Comparison of ENCODE assay signal across 9 mouse cellular contexts in the genomic region with DNA sequence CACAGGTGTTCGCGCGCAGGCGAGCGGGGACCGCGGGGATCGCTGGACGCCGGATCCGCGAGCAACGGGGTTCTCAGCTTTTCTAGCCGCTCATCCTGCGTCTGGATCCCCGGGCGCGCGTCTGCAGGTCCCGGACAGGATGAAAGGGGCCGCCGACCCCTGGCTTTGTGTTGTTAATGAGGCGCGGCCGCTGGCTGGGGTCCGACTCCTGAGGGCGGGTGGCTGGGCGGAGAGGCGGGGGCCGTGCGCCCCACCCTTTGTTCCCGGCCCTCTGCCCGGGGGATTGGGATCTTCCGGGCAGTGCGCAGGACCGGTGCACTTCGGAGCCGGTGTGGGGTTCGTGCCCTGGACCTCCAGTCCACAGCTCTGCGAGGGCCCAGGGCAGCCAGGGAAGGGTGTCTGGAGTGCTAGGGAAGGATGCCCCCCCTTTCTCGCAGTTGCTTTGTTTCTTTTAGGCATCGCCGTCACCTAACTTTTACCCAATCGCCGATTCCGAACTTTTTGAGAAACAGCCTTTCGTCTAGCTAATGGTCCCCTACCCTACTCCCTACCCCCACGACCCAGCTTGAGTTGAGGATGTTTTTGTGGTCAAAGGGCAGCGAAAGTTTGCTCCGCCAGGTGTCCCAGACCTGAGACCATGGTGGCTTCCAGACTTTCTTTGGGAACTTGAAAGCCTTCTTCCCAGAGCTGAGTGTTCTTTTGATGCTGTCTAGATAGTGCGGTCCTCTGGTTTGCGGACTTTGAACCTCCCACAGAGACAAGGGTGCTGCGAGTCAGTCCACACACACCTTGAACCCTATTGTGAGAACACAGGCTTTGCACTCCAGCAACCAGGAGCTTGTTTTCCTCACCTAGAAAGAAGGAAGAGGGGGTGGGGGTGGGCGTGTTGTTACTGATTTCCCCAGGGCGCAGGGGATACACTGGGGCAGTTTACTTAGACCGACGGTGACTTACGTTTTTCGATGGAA. TPM values are rescaled to one million over a fixed set of nuclear protein-coding genes. Genes with fewer than 3 reads are reported as not detected.
DNase-seq lines count a peak whose midpoint lies in the region; ATAC-seq and TF ChIP-seq lines count a peak whose summit lies in the region.
"Had no signal": no experiment of that assay in that cellular context is flagged by ENCODE, and none has a peak within 500 bp of the region (broad histone marks: within the 10 kb centered on the region; RNA-seq: fewer than 3 reads in every experiment).

No protein-coding gene starts in this region.

- in situ Hi-C loops in ES-E14 (cut with MboI; ENCODE audit: low sequenced_read_pairs in 2 of 2, unreplicated experiment in 2 of 2) = loop anchor here in 1 of 2 experiments (10.0 kb wide), 1 partner anchor 45 kb away; no protein-coding TSS in a partner anchor

- peaks cover 0 to 26% of the 10 kb centered on the region in 2 experiments; a peak in 3 of 4 replicates for H3K4me1 ChIP-seq in ES-E14 (ENCODE audit: control insufficient read depth in 2 of 2, insufficient read depth in 2 of 2, low read length in 2 of 2, poor library complexity in 1 of 2)
- peaks cover 23% of the 10 kb centered on the region for H3K4me1 ChIP-seq in forebrain, embryonic 13.5 days
- H3K4me1 ChIP-seq in hindbrain, embryonic 10.5 days (replicated peaks) = peaks cover 59% of the 10 kb centered on the region
- H3K4me1 ChIP-seq in liver, embryonic 11.5 days (replicated peaks; ENCODE audit: control insufficient read depth, insufficient read depth, low read length) = peaks cover 8% of the 10 kb centered on the region

- H3K4me2 ChIP-seq in forebrain, embryonic 13.5 days = peak overlapping the region; percentile 97
- peak overlapping the region; percentile 98 for H3K4me2 ChIP-seq in liver, embryonic 11.5 days

- 1% methylated on average over 59 of the region's 59 CpGs for WGBS in forebrain, embryonic 13.5 days
- WGBS in hindbrain, embryonic 10.5 days = under 1% methylated on average over 59 of the region's 59 CpGs
- under 1% methylated on average over 56 of the region's 59 CpGs for WGBS in liver, embryonic 11.5 days

- H3K9ac ChIP-seq in ES-E14 (ENCODE audit: insufficient read depth, low read depth, low read length, poor library complexity, severe bottlenecking) = peak overlapping the region; percentile 76
- peak overlapping the region; percentile 80 for H3K9ac ChIP-seq in forebrain, embryonic 13.5 days
- peak overlapping the region; percentile 66 for H3K9ac ChIP-seq in liver, embryonic 11.5 days (ENCODE audit: low read depth, low read length)

- 0 out of 2 replicates have a peak, but pooled peaks have one; percentile 18 for ATAC-seq in frontal cortex, adult (ENCODE audit: low TSS enrichment)
- peak; percentile 75 for ATAC-seq in forebrain, embryonic 13.5 days
- ATAC-seq in liver, embryonic 11.5 days (replicated peaks; ENCODE audit: low FRiP score) = peak; percentile 45; the same call in 1 of the 2 replicates

- H3K9me3 ChIP-seq in ES-E14 (ENCODE audit: control insufficient read depth, insufficient read depth, low read depth, low read length) = no peaks in the 10 kb centered on the region
- H3K9me3 ChIP-seq in forebrain, embryonic 13.5 days (replicated peaks) = no peaks in the 10 kb centered on the region
- no peaks in the 10 kb centered on the region for H3K9me3 ChIP-seq in hindbrain, embryonic 10.5 days
- H3K9me3 ChIP-seq in liver, embryonic 11.5 days (ENCODE audit: control insufficient read depth, low read length) = no peaks in the 10 kb centered on the region

- peak overlapping the region; percentile 79 to 89 for H3K4me3 ChIP-seq in ES-E14 (ENCODE audit: insufficient read depth in 1 of 2, low read depth in 1 of 2, low read length in 2 of 2, poor library complexity in 1 of 2, severe bottlenecking in 1 of 2)
- peak overlapping the region; percentile 90 for H3K4me3 ChIP-seq in forebrain, embryonic 13.5 days
- H3K4me3 ChIP-seq in hindbrain, embryonic 10.5 days = peak overlapping the region; percentile 97
- peak overlapping the region; percentile 76 for H3K4me3 ChIP-seq in liver, embryonic 11.5 days (ENCODE audit: low read depth, low read length)

- no peaks in the 10 kb centered on the region for H3K36me3 ChIP-seq in ES-E14 (ENCODE audit: control insufficient read depth, insufficient read depth, low read length, poor library complexity, severe bottlenecking)
- no peaks in the 10 kb centered on the region for H3K36me3 ChIP-seq in forebrain, embryonic 13.5 days (ENCODE audit: poor library complexity, severe bottlenecking)
- no peaks in the 10 kb centered on the region for H3K36me3 ChIP-seq in hindbrain, embryonic 10.5 days
- no peaks in the 10 kb centered on the region for H3K36me3 ChIP-seq in liver, embryonic 11.5 days (ENCODE audit: control insufficient read depth, insufficient read depth, low read length)

- no peak for DNase-seq in frontal cortex, postnatal 36 days (ENCODE audit: low spot score in 2 of 2)
- DNase-seq in ES-E14 (ENCODE audit: low read depth, low spot score) = peak; percentile 82
- DNase-seq in hindbrain, embryonic 10.5 days (ENCODE audit: low spot score) = peak; percentile 80
- no peak for DNase-seq in liver, embryonic 11.5 days (ENCODE audit: low spot score)
- DNase-seq in naive thymus-derived CD4-positive, alpha-beta T cell, adult 2 months (ENCODE audit: low read depth) = peak; percentile 45
- no peak for DNase-seq in frontal cortex, postnatal 25 days (ENCODE audit: low spot score in 2 of 2)

- H3K27ac ChIP-seq in ES-E14 (ENCODE audit: insufficient read depth, low read depth, low read length, poor library complexity, severe bottlenecking) = peak overlapping the region; percentile 84
- H3K27ac ChIP-seq in forebrain, embryonic 13.5 days = peak overlapping the region; percentile 57
- peak overlapping the region; percentile 96 for H3K27ac ChIP-seq in hindbrain, embryonic 10.5 days
- H3K27ac ChIP-seq in liver, embryonic 11.5 days (ENCODE audit: low read depth, low read length) = no peak overlapping the region; the same call in 1 of the 2 replicates

- H3K27me3 ChIP-seq in forebrain, embryonic 13.5 days = peaks cover 24% of the 10 kb centered on the region
- H3K27me3 ChIP-seq in hindbrain, embryonic 10.5 days (ENCODE audit: insufficient read depth, poor library complexity, severe bottlenecking) = peaks cover 37% of the 10 kb centered on the region
- H3K27me3 ChIP-seq in liver, embryonic 11.5 days (replicated peaks; ENCODE audit: control insufficient read depth, insufficient read depth, low read length) = peaks cover 46% of the 10 kb centered on the region

TF ChIP-seq in ES-E14, 5 proteins besides CTCF, POLR2A, EP300 and RAD21:
- TF ChIP-seq ZC3H11A (IDR thresholded peaks at IDR 0.05; ENCODE audit: borderline replicate concordance, low read depth, low read length) (no peak), ZNF384 (IDR thresholded peaks at IDR 0.05; ENCODE audit: low read depth, low read length) (no peak), CHD2 (IDR thresholded peaks at IDR 0.05; ENCODE audit: low read depth, low read length) (0 out of 2 replicates have a peak, but pooled peaks have one; percentile 21), HCFC1 (IDR thresholded peaks at IDR 0.05; ENCODE audit: borderline replicate concordance, insufficient read depth, low read length) (peak; percentile 44; the same call in 1 of the 2 replicates), MAFK (IDR thresholded peaks at IDR 0.05; ENCODE audit: insufficient read depth, low read depth, low read length) (no peak)
TF ChIP-seq in ES-E14: peak in this region for 2.

RNA-seq across cellular contexts. Expression of gene Il17rd, which starts 0.8 kb away (rescaled TPM):
- total RNA-seq in ES-E14 (2012; rRNA removed) = 28.2 and 43.6 TPM in 2 replicates
- 1.9 and 2.3 TPM in 2 replicates for polyA plus RNA-seq in forebrain, embryonic 13.5 days (2015; fragmentation: Nextera tagmentation; extraction: Ambion mirVana)
- 4.0 and 6.5 TPM in 2 replicates for polyA plus RNA-seq in hindbrain, embryonic 10.5 days (2016; fragmentation: Nextera tagmentation; extraction: Ambion mirVana)
- polyA plus RNA-seq in liver, embryonic 11.5 days (2014; fragmentation: Nextera tagmentation; extraction: Ambion mirVana) = 0.69 and 0.80 TPM in 2 replicates

RNA-seq across cellular contexts. Expression of gene Hesx1, which starts 45.3 kb away (rescaled TPM):
- 0.31 TPM in 1 of 2 replicates, not detected in the other for total RNA-seq in ES-E14 (2012; rRNA removed)
- polyA plus RNA-seq in forebrain, embryonic 13.5 days (2015; fragmentation: Nextera tagmentation; extraction: Ambion mirVana) = not detected in 2 replicates
- 0.42 and 1.2 TPM in 2 replicates for polyA plus RNA-seq in hindbrain, embryonic 10.5 days (2016; fragmentation: Nextera tagmentation; extraction: Ambion mirVana)
- polyA plus RNA-seq in liver, embryonic 11.5 days (2014; fragmentation: Nextera tagmentation; extraction: Ambion mirVana) = 18.0 and 22.0 TPM in 2 replicates
- total RNA-seq: gastrocnemius, adult 8-10 months had no signal

Comparison
In these comparisons a context has a peak if more than half of its experiments do, and no peak if none do; other contexts are left out.
1. ATAC-seq: peak in every context shown above with its lines; median percentile 75 in forebrain, embryonic 13.5 days; 45 in liver, embryonic 11.5 days; 18 in frontal cortex, adult.
2. DNase-seq: peak in ES-E14 (single experiment), hindbrain, embryonic 10.5 days (single experiment) and naive thymus-derived CD4-positive, alpha-beta T cell, adult 2 months (single experiment); none in frontal cortex, postnatal 36 days (0 of 2), liver, embryonic 11.5 days (single experiment) and frontal cortex, postnatal 25 days (0 of 2).
3. Peak in every context shown above with its lines, with median percentiles within 50 percentile points of each other: H3K4me3 ChIP-seq and H3K9ac ChIP-seq.